Comparison of ENCODE assay signal across 24 mouse cellular contexts in genomic region chr11:86724982-86725381, GRCm38 (mm10). TPM values are rescaled to one million over a fixed set of nuclear protein-coding genes. Genes with fewer than 3 reads are reported as not detected.
A peak's percentile ranks its signal among the peaks of the same experiment; 100 is the strongest.
DNase-seq lines count a peak whose midpoint lies in the region; TF ChIP-seq lines count a peak whose summit lies in the region.
"Had no signal": no experiment of that assay in that cellular context is flagged by ENCODE, and none has a peak within 500 bp of the region (broad histone marks: within the 10 kb centered on the region; RNA-seq: fewer than 3 reads in every experiment).

No protein-coding gene starts in this region.

- TF ChIP-seq CTCF in bone marrow macrophage, adult 2 months (IDR thresholded peaks at IDR 0.05; ENCODE audit: low read depth, low read length) = no peak
- TF ChIP-seq CTCF in thymus, adult 2 months (IDR thresholded peaks at IDR 0.05; ENCODE audit: borderline replicate concordance, control insufficient read depth, extremely low read depth, insufficient read depth, low read length, poor library complexity) = no peak

- peak; percentile 46 for DNase-seq in adrenal gland, postnatal 10 days
- no peak for DNase-seq in adrenal gland, postnatal 25 days
- peak; percentile 26 for DNase-seq in kidney, postnatal 14 days
- DNase-seq in kidney, postnatal 4 days = no peak
- peak; percentile 52 for DNase-seq in lung, postnatal 10 days
- DNase-seq in thymus, adult 2 months = no peak
- DNase-seq in gastrocnemius, postnatal 36 days = no peak
- DNase-seq: adrenal gland, postnatal 36 days; cerebellum, adult 2 months; gastrocnemius, adult 2 months; heart, postnatal 14 days; kidney, adult 8-10 months; layer of hippocampus, adult 9-11 months; right cerebral cortex, postnatal 25 days; thymus, postnatal 25 days had no signal

- peak overlapping the region; percentile 12; the same call in 1 of the 2 replicates for H3K27ac ChIP-seq in bone marrow macrophage, adult 2 months (ENCODE audit: insufficient read depth, low read depth, low read length)
- H3K27ac ChIP-seq in thymus, adult 2 months (ENCODE audit: control insufficient read depth, insufficient read depth, low read length) = no peak overlapping the region
- H3K27ac ChIP-seq: embryonic facial prominence, embryonic 12.5 days; forebrain, embryonic 10.5 days; gastrocnemius, adult 2 months; hindbrain, embryonic 10.5 days; hindbrain, embryonic 15.5 days; liver, embryonic 12.5 days; lung, embryonic 15.5 days; midbrain, embryonic 10.5 days; stomach, embryonic 15.5 days had no signal

- no peak for TF ChIP-seq POLR2A in bone marrow macrophage, adult 2 months (IDR thresholded peaks at IDR 0.05; ENCODE audit: borderline replicate concordance, low read depth, low read length)
- no peak for TF ChIP-seq POLR2A in thymus, adult 2 months (IDR thresholded peaks at IDR 0.05; ENCODE audit: control insufficient read depth, extremely low read depth, insufficient read depth, low read length, poor library complexity)

- peaks cover 26% of the 10 kb centered on the region for H3K4me1 ChIP-seq in bone marrow macrophage, adult 2 months (ENCODE audit: control insufficient read depth, insufficient read depth, low read length)
- H3K4me1 ChIP-seq in thymus, adult 2 months (replicated peaks; ENCODE audit: control insufficient read depth, insufficient read depth, low read length) = no peaks in the 10 kb centered on the region
- H3K4me1 ChIP-seq: embryonic facial prominence, embryonic 12.5 days; forebrain, embryonic 10.5 days; hindbrain, embryonic 10.5 days; hindbrain, embryonic 15.5 days; liver, embryonic 12.5 days; lung, embryonic 15.5 days; midbrain, embryonic 10.5 days; stomach, embryonic 15.5 days had no signal

- peaks cover 80% of the 10 kb centered on the region for H3K36me3 ChIP-seq in thymus, adult 2 months (ENCODE audit: control insufficient read depth, insufficient read depth, low read length)

- intact Hi-C loops in gastrocnemius, postnatal 36 days (cut with DNase I) = no loop called here

- no peaks in the 10 kb centered on the region for H3K27me3 ChIP-seq in thymus, adult 2 months (ENCODE audit: control insufficient read depth, insufficient read depth, low read length)
- H3K27me3 ChIP-seq: embryonic facial prominence, embryonic 12.5 days; hindbrain, embryonic 15.5 days; liver, embryonic 12.5 days; lung, embryonic 15.5 days; stomach, embryonic 15.5 days had no signal

- WGBS in thymus, adult 2 months = 98% methylated on average over 7 of the region's 7 CpGs

- no peak overlapping the region for H3K4me3 ChIP-seq in bone marrow macrophage, adult 2 months (ENCODE audit: insufficient read depth, low read length)
- no peak overlapping the region for H3K4me3 ChIP-seq in thymus, adult 2 months (ENCODE audit: control insufficient read depth, insufficient read depth, low read length)
- H3K4me3 ChIP-seq: embryonic facial prominence, embryonic 12.5 days; forebrain, embryonic 10.5 days; gastrocnemius, adult 2 months; hindbrain, embryonic 10.5 days; hindbrain, embryonic 15.5 days; liver, embryonic 12.5 days; lung, embryonic 15.5 days; midbrain, embryonic 10.5 days; stomach, embryonic 15.5 days had no signal

RNA-seq across cellular contexts. Expression of gene Cltc, which starts 32.4 kb away (rescaled TPM):
- total RNA-seq in adrenal gland, postnatal 10 days (2021) = 100 to 1,000 TPM; 204 to 229 TPM
- total RNA-seq in adrenal gland, postnatal 25 days (2021) = 268 and 379 TPM in 2 replicates
- 356 and 389 TPM in 2 replicates for polyA plus RNA-seq in bone marrow macrophage, adult 2 months (2012; ENCODE audit: insufficient read depth, insufficient read length, missing spikeins)
- 70.7 and 77.3 TPM in 2 replicates for polyA plus RNA-seq in thymus, adult 2 months (2012; rRNA removed)
- total RNA-seq in gastrocnemius, postnatal 36 days (2021) = 100 to 1,000 TPM in 1 of 2 experiments, 10 to 100 TPM in 1; 94.8 to 111 TPM

RNA-seq across cellular contexts. Expression of gene Ptrh2, which starts 41.2 kb away (rescaled TPM):
- 10 to 100 TPM; 17.7 to 19.0 TPM for total RNA-seq in adrenal gland, postnatal 10 days (2021)
- total RNA-seq in adrenal gland, postnatal 25 days (2021) = 18.2 and 18.8 TPM in 2 replicates
- polyA plus RNA-seq in bone marrow macrophage, adult 2 months (2012; ENCODE audit: insufficient read depth, insufficient read length, missing spikeins) = 7.2 and 8.3 TPM in 2 replicates
- polyA plus RNA-seq in thymus, adult 2 months (2012; rRNA removed) = 4.3 and 5.2 TPM in 2 replicates
- total RNA-seq in gastrocnemius, postnatal 36 days (2021) = 1 to 10 TPM; 5.1 to 6.1 TPM

RNA-seq across cellular contexts. Expression of gene Vmp1, which starts 41.3 kb away (rescaled TPM):
- 100 to 1,000 TPM in 1 of 2 experiments, 10 to 100 TPM in 1; 95.7 to 104 TPM for total RNA-seq in adrenal gland, postnatal 10 days (2021)
- 105 and 162 TPM in 2 replicates for total RNA-seq in adrenal gland, postnatal 25 days (2021)
- 178 and 230 TPM in 2 replicates for polyA plus RNA-seq in bone marrow macrophage, adult 2 months (2012; ENCODE audit: insufficient read depth, insufficient read length, missing spikeins)
- 33.3 and 36.7 TPM in 2 replicates for polyA plus RNA-seq in thymus, adult 2 months (2012; rRNA removed)
- 10 to 100 TPM; 75.0 to 79.6 TPM for total RNA-seq in gastrocnemius, postnatal 36 days (2021)

Comparison
In these comparisons a context has a peak if more than half of its experiments do, and no peak if none do; other contexts are left out.
1. DNase-seq: peak in adrenal gland, postnatal 10 days (single experiment), kidney, postnatal 14 days (single experiment) and lung, postnatal 10 days (single experiment); none in adrenal gland, postnatal 25 days (single experiment), kidney, postnatal 4 days (0 of 2), thymus, adult 2 months (single experiment) and gastrocnemius, postnatal 36 days (0 of 2).